Mouse (Mus musculus) hindbrain, embryonic 11.5 days (tissue): ENCODE data around the gene Gm20661. TPM values are rescaled to one million over a fixed set of nuclear protein-coding genes. Genes with fewer than 3 reads are reported as not detected.

Experiments
- ATAC-seq: fragments of 200-750 bp; cut with Nextera tagmentation; 2 replicates; pipeline ENCODE4 v1.8.0; 2017; ENCODE audit warnings: mild to moderate bottlenecking, moderate TSS enrichment, moderate library complexity; ENCODE audit not compliant: low FRiP score
- DNase-seq: peaks from one replicate; pipeline ENCODE4 v3.0.0-alpha.2; 2015; ENCODE audit warnings: low spot score
- H3K27ac ChIP-seq: fragments of 300-500 bp; sonication (generic); 2 replicates; pipeline ENCODE4 v1.5.1; 2014; ENCODE audit warnings: mild to moderate bottlenecking, low read depth, low read length
- H3K27me3 ChIP-seq: fragments of 300-500 bp; sonication (generic); 2 replicates; pipeline ENCODE4 v1.6.1; 2014; ENCODE audit warnings: mild to moderate bottlenecking, low read length, moderate library complexity, mixed read lengths; ENCODE audit not compliant: control insufficient read depth, insufficient read depth
- H3K36me3 ChIP-seq: fragments of 300-500 bp; sonication (generic); 2 replicates; pipeline ENCODE4 v1.6.1; 2014; ENCODE audit warnings: mild to moderate bottlenecking, low read length, moderate library complexity, mixed read lengths; ENCODE audit not compliant: control insufficient read depth, insufficient read depth
- H3K4me1 ChIP-seq: fragments of 300-500 bp; sonication (generic); replicated peaks from 2 replicates; pipeline ENCODE4 v1.6.1; 2014; ENCODE audit warnings: low read length, mixed read lengths; ENCODE audit not compliant: control insufficient read depth, insufficient read depth
- H3K4me2 ChIP-seq: fragments of 300-500 bp; sonication (generic); replicated peaks from 2 replicates; pipeline ENCODE4 v1.6.1; 2014; ENCODE audit warnings: mild to moderate bottlenecking, low read depth, low read length
- H3K4me3 ChIP-seq: fragments of 300-500 bp; sonication (generic); 2 replicates; pipeline ENCODE4 v1.5.1; 2014; ENCODE audit warnings: low read depth, low read length
- H3K9ac ChIP-seq: fragments of 300-500 bp; sonication (generic); 2 replicates; pipeline ENCODE4 v1.6.1; 2014; ENCODE audit warnings: low read depth, low read length
- H3K9me3 ChIP-seq: fragments of 300-500 bp; sonication (generic); 2 replicates; pipeline ENCODE4 v1.6.1; 2016; ENCODE audit warnings: low read length; ENCODE audit not compliant: control insufficient read depth
- WGBS: fragments of 180-500 bp; shearing (Covaris S2); extraction: QIAGEN DNeasy Blood & Tissue Kit; methylation state at CpG from one replicate; pipeline ENCODE4 v1.1.7; 2014; 5-methylcytosine and 5-hydroxymethylcytosine counted together
- polyA plus RNA-seq: library from polyadenylated mRNA; unstranded; fragments of >200 nt; fragmentation: Nextera tagmentation; extraction: Ambion mirVana; gene quantifications from 2 replicates; pipeline ENCODE4 v1.2.1, GENCODE M21; 2014

The Gm20661 gene
- polyA plus RNA-seq, 1 experiment from 2014 or later = 1.8 TPM

GRCm38 (mm10) chr9:107962916-107963315 is 19.9 kb upstream of the Gm20661 start:
- no peak overlapping the region for H3K9ac ChIP-seq
- H3K4me3 ChIP-seq = no peak overlapping the region
- no peaks in the 10 kb centered on the region for H3K4me1 ChIP-seq
- no peaks in the 10 kb centered on the region for H3K27me3 ChIP-seq
- DNase-seq (no peak), ATAC-seq (no peak)
- no peak overlapping the region for H3K27ac ChIP-seq
- H3K9me3 ChIP-seq = no peaks in the 10 kb centered on the region
- H3K36me3 ChIP-seq = no peaks in the 10 kb centered on the region; the same call in 1 of the 2 replicates
- H3K4me2 ChIP-seq = no peak overlapping the region
- WGBS = 96% methylated on average over 9 of the region's 9 CpGs

- H3K4me1 ChIP-seq = no peaks in the 10 kb centered on the region
- no peak overlapping the region for H3K9ac ChIP-seq
- H3K9me3 ChIP-seq = no peaks in the 10 kb centered on the region
- H3K27ac ChIP-seq = no peak overlapping the region
- H3K27me3 ChIP-seq = no peaks in the 10 kb centered on the region
- DNase-seq (peak; percentile 88), ATAC-seq (0 out of 2 replicates have a peak, but pooled peaks have one; percentile 30)
- no peak overlapping the region for H3K4me2 ChIP-seq
- H3K4me3 ChIP-seq = no peak overlapping the region
- H3K36me3 ChIP-seq = no peaks in the 10 kb centered on the region; the same call in 1 of the 2 replicates
- 34% methylated on average over 5 of the region's 5 CpGs for WGBS
These were observed 19.2 kb upstream of the Gm20661 start for GRCm38 (mm10) chr9:107963700-107964099.

GRCm38 (mm10) chr9:107964681-107965080 is 18.2 kb upstream of the Gm20661 start:
- Histone ChIP-seq H3K36me3 (no peaks in the 10 kb centered on the region; the same call in 1 of the 2 replicates), H3K9ac (no peak overlapping the region), H3K9me3 (no peaks in the 10 kb centered on the region), H3K4me3 (no peak overlapping the region), H3K27me3 (no peaks in the 10 kb centered on the region), H3K27ac (no peak overlapping the region), H3K4me1 (no peaks in the 10 kb centered on the region), H3K4me2 (no peak overlapping the region)
- DNase-seq (no peak), ATAC-seq (no peak)
- WGBS = 88% methylated on average over 9 of the region's 9 CpGs

GRCm38 (mm10) chr9:107966676-107967075 is 16.2 kb upstream of the Gm20661 start:
- no peaks in the 10 kb centered on the region for H3K36me3 ChIP-seq
- no peak for ATAC-seq

GRCm38 (mm10) chr9:107967437-107967836 is 15.4 kb upstream of the Gm20661 start:
- H3K4me3 ChIP-seq = no peak overlapping the region
- H3K27ac ChIP-seq = no peak overlapping the region
- H3K36me3 ChIP-seq = no peaks in the 10 kb centered on the region
- no peaks in the 10 kb centered on the region for H3K9me3 ChIP-seq
- WGBS = 91% methylated on average over 6 of the region's 6 CpGs
- no peaks in the 10 kb centered on the region for H3K27me3 ChIP-seq
- H3K9ac ChIP-seq = no peak overlapping the region
- no peaks in the 10 kb centered on the region for H3K4me1 ChIP-seq
- DNase-seq (no peak), ATAC-seq (no peak)
- H3K4me2 ChIP-seq = no peak overlapping the region

More at GRCm38 (mm10) chr9:107966676-107967075, 16.2 kb upstream of the Gm20661 start:
- H3K27ac ChIP-seq = no peak overlapping the region
- H3K9ac ChIP-seq = no peak overlapping the region
- no peaks in the 10 kb centered on the region for H3K27me3 ChIP-seq
- no peaks in the 10 kb centered on the region for H3K9me3 ChIP-seq
- no peak for DNase-seq
- no peak overlapping the region for H3K4me3 ChIP-seq
- 89% methylated on average over 10 of the region's 10 CpGs for WGBS
- H3K4me1 ChIP-seq = no peaks in the 10 kb centered on the region
- no peak overlapping the region for H3K4me2 ChIP-seq

GRCm38 (mm10) chr9:107968531-107968930 is 14.3 kb upstream of the Gm20661 start:
- H3K36me3 ChIP-seq = no peaks in the 10 kb centered on the region
- H3K9ac ChIP-seq = no peak overlapping the region
- H3K9me3 ChIP-seq = no peaks in the 10 kb centered on the region
- H3K27ac ChIP-seq = no peak overlapping the region
- DNase-seq (no peak), ATAC-seq (no peak)
- 93% methylated on average over 7 of the region's 7 CpGs for WGBS
- H3K4me1 ChIP-seq = no peaks in the 10 kb centered on the region
- no peaks in the 10 kb centered on the region for H3K27me3 ChIP-seq
- no peak overlapping the region for H3K4me2 ChIP-seq
- no peak overlapping the region for H3K4me3 ChIP-seq

GRCm38 (mm10) chr9:107970311-107970710 is 12.5 kb upstream of the Gm20661 start:
- DNase-seq (no peak), ATAC-seq (no peak)
- Histone ChIP-seq H3K9ac (no peak overlapping the region), H3K27ac (no peak overlapping the region), H3K9me3 (no peaks in the 10 kb centered on the region), H3K36me3 (no peaks in the 10 kb centered on the region), H3K4me1 (no peaks in the 10 kb centered on the region), H3K27me3 (no peaks in the 10 kb centered on the region), H3K4me2 (no peak overlapping the region), H3K4me3 (no peak overlapping the region)
- WGBS = 97% methylated on average over 5 of the region's 5 CpGs

GRCm38 (mm10) chr9:107971690-107972541 is 10.9 kb upstream of the Gm20661 start:
- Histone ChIP-seq H3K4me3 (no peak overlapping the region), H3K4me2 (no peak overlapping the region), H3K27me3 (no peaks in the 10 kb centered on the region), H3K9ac (no peak overlapping the region), H3K4me1 (no peaks in the 10 kb centered on the region), H3K9me3 (no peaks in the 10 kb centered on the region), H3K27ac (no peak overlapping the region), H3K36me3 (no peaks in the 10 kb centered on the region)
- no peak for ATAC-seq
- no peak for DNase-seq
- 85% methylated on average over 8 of the region's 8 CpGs for WGBS
